Mouse (Mus musculus): Measurements from ENCODE around the gene Rbm4b.
"Not testable (repeated sequence)": the region's sequence is repeated elsewhere in the genome, so short reads cannot be mapped to it uniquely, and the experiment has no call there.

Rbm4b gene

DNA sequence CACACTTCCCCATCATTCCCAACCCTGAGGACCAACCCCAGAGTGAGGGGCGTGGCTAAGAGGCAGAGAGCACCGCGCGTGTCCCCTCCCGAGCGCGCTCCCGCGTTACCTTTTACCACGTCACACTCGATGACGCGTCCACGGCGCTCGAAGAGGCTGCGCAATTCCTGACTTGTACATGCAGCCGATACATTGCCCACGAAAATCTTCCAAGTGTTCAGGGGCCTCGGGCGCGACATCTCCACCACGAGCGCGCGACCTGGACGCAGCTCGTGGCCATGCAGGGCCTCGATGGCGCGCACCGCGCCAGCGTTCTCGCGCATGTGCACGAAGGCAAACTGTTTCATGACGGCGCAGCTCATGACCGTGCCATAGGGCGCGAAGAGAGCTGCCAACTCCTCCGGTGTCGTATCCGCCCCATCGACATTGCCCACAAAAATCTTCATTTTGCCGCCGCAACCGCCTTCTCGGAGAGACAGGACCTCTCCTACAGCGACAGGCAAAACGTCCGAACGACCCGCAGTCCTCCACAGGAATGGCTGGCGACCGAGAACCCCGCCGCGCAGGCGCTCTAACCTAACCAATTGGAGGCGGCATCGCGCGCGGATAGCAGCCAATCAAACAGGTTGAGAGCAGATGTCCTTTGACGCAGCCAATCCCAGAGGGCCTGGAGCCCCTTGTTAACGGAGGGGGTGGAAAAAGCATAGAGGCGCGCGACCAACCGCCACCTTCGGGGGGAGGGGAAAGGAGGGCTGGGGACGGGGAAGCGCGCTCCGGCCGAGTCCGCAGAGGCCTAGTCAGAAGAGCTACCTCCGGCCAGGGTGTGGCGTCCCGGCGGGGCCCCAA, 55.0 kb downstream of the Rbm4b start, which contains the start of the genes Gm21992 and Rbm14:
TSS of gene Gm21992 (minus strand) at position 550 of the 846 bp plus-strand sequence.
TSS of gene Rbm14 (minus strand) at position 572 of the 846 bp plus-strand sequence.
- peak; percentile 99 for DNase-seq

DNA sequence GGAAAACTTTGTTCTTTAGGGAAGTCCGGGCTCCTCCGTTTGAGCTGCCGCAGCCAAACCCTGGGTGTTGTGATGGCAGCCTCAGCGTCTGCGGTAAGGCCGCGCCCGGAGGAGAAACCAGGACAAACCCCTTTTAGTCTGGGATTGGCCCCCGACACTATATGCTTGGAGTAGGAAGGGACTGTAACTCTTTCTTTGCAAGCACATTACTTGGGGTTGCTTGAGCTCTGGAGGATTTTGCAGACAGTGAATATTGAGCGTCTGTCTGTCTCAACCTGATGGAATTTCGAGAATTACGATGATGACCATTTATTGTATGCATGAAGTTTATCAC, 55.6 kb downstream of the Rbm4b start:
- no peak for DNase-seq

DNA sequence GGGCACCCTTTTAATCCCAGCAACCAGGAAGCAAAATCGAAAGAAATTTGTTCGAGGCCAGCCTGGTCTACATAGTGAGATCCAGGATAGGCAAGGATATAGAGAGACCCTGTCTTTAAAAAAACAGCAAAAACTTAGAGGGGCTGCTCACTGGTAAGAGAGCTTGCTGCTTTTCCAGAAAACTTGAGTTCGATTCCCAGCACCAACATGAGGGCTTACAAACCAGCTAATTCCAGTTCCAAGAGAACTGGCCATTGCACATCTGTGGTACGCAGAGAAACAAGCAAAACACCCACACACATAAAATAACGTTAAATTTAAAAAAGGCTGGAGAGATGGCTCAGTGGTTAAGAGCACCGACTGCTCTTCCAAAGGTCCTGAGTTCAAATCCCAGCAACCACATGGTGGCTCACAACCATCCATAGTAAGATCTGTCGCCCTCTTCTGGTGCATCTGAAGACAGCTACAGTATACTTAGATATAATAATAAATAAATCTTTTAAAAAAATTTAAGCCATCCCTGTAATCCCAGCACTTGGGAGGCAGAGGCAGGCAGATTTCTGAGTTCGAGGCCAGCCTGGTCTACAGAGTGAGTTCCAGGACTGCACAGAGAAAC, 56.1 kb downstream of the Rbm4b start:
- not testable (repeated sequence) for DNase-seq

DNA sequence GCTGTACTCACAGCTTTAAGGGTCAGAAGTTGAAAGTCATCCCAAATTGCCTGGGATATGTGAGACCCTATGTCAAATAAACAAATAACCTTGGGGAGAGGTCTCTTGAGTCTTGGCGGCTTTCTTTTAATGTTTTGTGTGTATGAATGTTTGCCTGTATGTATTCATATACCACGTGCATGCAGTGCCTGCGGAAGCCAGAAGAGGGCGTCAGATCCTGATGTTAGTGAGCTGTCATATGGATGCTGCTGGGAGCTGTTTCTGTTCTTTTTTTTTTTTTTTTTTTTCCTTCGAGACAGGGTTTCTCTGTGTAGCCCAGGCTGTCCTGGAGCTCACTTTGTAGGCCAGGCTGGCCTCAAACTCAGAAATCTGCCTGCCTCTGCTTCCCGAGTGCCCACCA, 56.7 kb downstream of the Rbm4b start:
- no peak for DNase-seq

All from lung, adult 18-20 months (tissue).